Mouse (Mus musculus) forebrain, embryonic 16.5 days (tissue): ENCODE data around the gene Mme. TPM values are rescaled to one million over a fixed set of nuclear protein-coding genes. Genes with fewer than 3 reads are reported as not detected.
A peak's percentile ranks its signal among the peaks of the same experiment; 100 is the strongest.

Experiments
- ATAC-seq: fragments of 200-750 bp; cut with Nextera tagmentation; 2 replicates; pipeline ENCODE4 v1.8.0; 2017; ENCODE audit warnings: mild to moderate bottlenecking, moderate library complexity
- H3K27ac ChIP-seq: fragments of 300-500 bp; sonication (generic); 2 replicates; pipeline ENCODE4 v1.5.1; 2014; ENCODE audit warnings: low read length, control low read depth
- H3K27me3 ChIP-seq: fragments of 300-500 bp; sonication (generic); replicated peaks from 2 replicates; pipeline ENCODE4 v1.6.1; 2014; ENCODE audit warnings: low read length; ENCODE audit not compliant: control insufficient read depth, insufficient read depth
- H3K36me3 ChIP-seq: fragments of 300-500 bp; sonication (generic); 2 replicates; pipeline ENCODE4 v1.6.1; 2014; ENCODE audit not compliant: control insufficient read depth, insufficient read depth
- H3K4me1 ChIP-seq: fragments of 300-500 bp; sonication (generic); replicated peaks from 2 replicates; pipeline ENCODE4 v1.6.1; 2014; ENCODE audit warnings: low read length; ENCODE audit not compliant: control insufficient read depth, insufficient read depth
- H3K4me2 ChIP-seq: fragments of 300-500 bp; sonication (generic); 2 replicates; pipeline ENCODE4 v1.6.1; 2014; ENCODE audit warnings: mild to moderate bottlenecking, low read length, control low read depth
- H3K4me3 ChIP-seq: fragments of 300-500 bp; sonication (generic); replicated peaks from 2 replicates; pipeline ENCODE4 v1.5.1; 2014; ENCODE audit warnings: mild to moderate bottlenecking, low read length, control low read depth
- H3K9ac ChIP-seq: fragments of 300-500 bp; sonication (generic); replicated peaks from 2 replicates; pipeline ENCODE4 v1.6.1; 2014; ENCODE audit warnings: low read depth, low read length, control low read depth
- H3K9me3 ChIP-seq: fragments of 300-500 bp; sonication (generic); 2 replicates; pipeline ENCODE4 v1.6.1; 2016; ENCODE audit warnings: low read length; ENCODE audit not compliant: control insufficient read depth
- WGBS: fragments of 180-500 bp; shearing (Covaris S2); extraction: QIAGEN DNeasy Blood & Tissue Kit; methylation state at CpG from one replicate; pipeline ENCODE4 v1.1.7; 2014; 5-methylcytosine and 5-hydroxymethylcytosine counted together
- polyA plus RNA-seq: library from polyadenylated mRNA; unstranded; fragments of >200 nt; fragmentation: Nextera tagmentation; extraction: Ambion mirVana; gene quantifications from 2 replicates; pipeline ENCODE4 v1.2.1, GENCODE M21; 2015

Gene Mme
- polyA plus RNA-seq, 1 experiment from 2014 or later: 3.5 TPM

- 73% methylated on average over 2 of the region's 2 CpGs for WGBS
- H3K4me2 ChIP-seq: no peak overlapping the region
- H3K27me3 ChIP-seq: no peaks in the 10 kb centered on the region
- no peak overlapping the region for H3K27ac ChIP-seq
- no peak for ATAC-seq
- no peaks in the 10 kb centered on the region for H3K4me1 ChIP-seq
- H3K4me3 ChIP-seq: no peak overlapping the region
- H3K36me3 ChIP-seq: no peaks in the 10 kb centered on the region
- no peak overlapping the region for H3K9ac ChIP-seq
- H3K9me3 ChIP-seq: no peaks in the 10 kb centered on the region
Measured at GRCm38 (mm10) chr3:63391348-63391747, 150.0 kb downstream of the Mme start.

- no peak for ATAC-seq
- Histone ChIP-seq H3K27ac (no peak overlapping the region), H3K9me3 (no peaks in the 10 kb centered on the region), H3K4me1 (no peaks in the 10 kb centered on the region), H3K9ac (no peak overlapping the region), H3K4me3 (no peak overlapping the region), H3K4me2 (no peak overlapping the region), H3K27me3 (no peaks in the 10 kb centered on the region), H3K36me3 (no peaks in the 10 kb centered on the region)
- 92% methylated on average over 4 of the region's 4 CpGs for WGBS
Measured at GRCm38 (mm10) chr3:63394424-63394941, 153.1 kb downstream of the Mme start.

- H3K9me3 ChIP-seq: no peaks in the 10 kb centered on the region
- H3K27me3 ChIP-seq: no peaks in the 10 kb centered on the region
- 67% methylated on average over 4 of the region's 4 CpGs for WGBS
- H3K4me3 ChIP-seq: no peak overlapping the region
- no peak for ATAC-seq
- no peaks in the 10 kb centered on the region for H3K4me1 ChIP-seq
- H3K27ac ChIP-seq: no peak overlapping the region
- H3K9ac ChIP-seq: no peak overlapping the region
- H3K4me2 ChIP-seq: no peak overlapping the region
- no peaks in the 10 kb centered on the region for H3K36me3 ChIP-seq
Measured at GRCm38 (mm10) chr3:63398171-63398570, 156.8 kb downstream of the Mme start.

- H3K27ac ChIP-seq: no peak overlapping the region
- H3K9ac ChIP-seq: no peak overlapping the region
- H3K4me3 ChIP-seq: no peak overlapping the region
- H3K9me3 ChIP-seq: no peaks in the 10 kb centered on the region
- no peak for ATAC-seq
- no peaks in the 10 kb centered on the region for H3K27me3 ChIP-seq
- WGBS: 93% methylated on average over 3 of the region's 3 CpGs
- H3K36me3 ChIP-seq: no peaks in the 10 kb centered on the region
- no peak overlapping the region for H3K4me2 ChIP-seq
- H3K4me1 ChIP-seq: no peaks in the 10 kb centered on the region
Measured at GRCm38 (mm10) chr3:63406438-63406837, 165.1 kb downstream of the Mme start.

GRCm38 (mm10) chr3:63411006-63411405, 169.7 kb downstream of the Mme start:
- Histone ChIP-seq H3K4me3 (no peak overlapping the region), H3K36me3 (no peaks in the 10 kb centered on the region), H3K4me2 (no peak overlapping the region), H3K9me3 (no peaks in the 10 kb centered on the region), H3K27ac (no peak overlapping the region), H3K9ac (no peak overlapping the region), H3K27me3 (no peaks in the 10 kb centered on the region), H3K4me1 (no peaks in the 10 kb centered on the region; the same call in 1 of the 2 replicates)
- no peak for ATAC-seq
- WGBS: 95% methylated on average over 4 of the region's 4 CpGs

- Histone ChIP-seq H3K27ac (no peak overlapping the region), H3K27me3 (no peaks in the 10 kb centered on the region), H3K9me3 (no peaks in the 10 kb centered on the region), H3K4me2 (no peak overlapping the region), H3K4me1 (no peaks in the 10 kb centered on the region; the same call in 1 of the 2 replicates), H3K4me3 (no peak overlapping the region), H3K36me3 (no peaks in the 10 kb centered on the region), H3K9ac (no peak overlapping the region)
- no peak for ATAC-seq
- WGBS: 78% methylated on average over 6 of the region's 6 CpGs
Measured at GRCm38 (mm10) chr3:63412220-63412937, 171.0 kb downstream of the Mme start.

- Histone ChIP-seq H3K4me1 (no peaks in the 10 kb centered on the region; the same call in 1 of the 2 replicates), H3K9me3 (no peaks in the 10 kb centered on the region), H3K27me3 (no peaks in the 10 kb centered on the region), H3K4me3 (no peak overlapping the region), H3K27ac (no peak overlapping the region), H3K9ac (no peak overlapping the region), H3K4me2 (no peak overlapping the region), H3K36me3 (no peaks in the 10 kb centered on the region)
- 51% methylated on average over 6 of the region's 6 CpGs for WGBS
- peak; percentile 83 for ATAC-seq
Measured at GRCm38 (mm10) chr3:63413046-63413911, 171.9 kb downstream of the Mme start.

GRCm38 (mm10) chr3:63417284-63417683, 175.9 kb downstream of the Mme start:
- WGBS: 57% methylated on average over 1 of the region's 1 CpGs
- H3K36me3 ChIP-seq: no peaks in the 10 kb centered on the region
- no peaks in the 10 kb centered on the region for H3K27me3 ChIP-seq
- H3K27ac ChIP-seq: no peak overlapping the region
- H3K9me3 ChIP-seq: no peaks in the 10 kb centered on the region
- no peak overlapping the region for H3K4me3 ChIP-seq
- H3K4me2 ChIP-seq: no peak overlapping the region
- no peaks in the 10 kb centered on the region; the same call in 1 of the 2 replicates for H3K4me1 ChIP-seq
- ATAC-seq: no peak
- H3K9ac ChIP-seq: no peak overlapping the region

- Histone ChIP-seq H3K9ac (no peak overlapping the region), H3K4me3 (no peak overlapping the region), H3K9me3 (no peaks in the 10 kb centered on the region), H3K27me3 (no peaks in the 10 kb centered on the region), H3K36me3 (no peaks in the 10 kb centered on the region), H3K4me1 (no peaks in the 10 kb centered on the region; the same call in 1 of the 2 replicates), H3K27ac (no peak overlapping the region), H3K4me2 (no peak overlapping the region)
- ATAC-seq: no peak
Measured at GRCm38 (mm10) chr3:63417758-63418157, 176.4 kb downstream of the Mme start.
